Mouse (Mus musculus) G1E (cell line): ENCODE results near the gene Gm26566. TPM values are rescaled to one million over a fixed set of nuclear protein-coding genes. Genes with fewer than 3 reads are reported as not detected.

Source experiments
- ATAC-seq: 2 replicates; pipeline ENCODE4 v1.8.0; 2016; ENCODE audit warnings: mild to moderate bottlenecking; ENCODE audit not compliant: insufficient number of reproducible peaks, poor library complexity, low FRiP score, severe bottlenecking; ENCODE audit errors: extremely low read depth
- DNase-seq: peaks from one replicate; pipeline ENCODE4 v3.0.0; 2012; ENCODE audit warnings: low spot score
- H3K27me3 ChIP-seq: 2 replicates; pipeline ENCODE4 v1.6.1; 2012; ENCODE audit warnings: mild to moderate bottlenecking, low read length, inconsistent platforms; ENCODE audit not compliant: insufficient read depth
- H3K36me3 ChIP-seq: replicated peaks from 2 replicates; pipeline ENCODE3; 2012; ENCODE audit warnings: mild to moderate bottlenecking, inconsistent platforms
- H3K4me1 ChIP-seq: 2 replicates; pipeline ENCODE4 v1.6.1; 2012; ENCODE audit warnings: low read depth, low read length, inconsistent platforms, mixed read lengths; ENCODE audit not compliant: insufficient read depth
- H3K4me3 ChIP-seq: 2 replicates; pipeline ENCODE4 v1.5.1; 2012; ENCODE audit warnings: low read depth, mild to moderate bottlenecking, inconsistent platforms, low read length, moderate library complexity, mixed read lengths
- H3K9me3 ChIP-seq: replicated peaks from 2 replicates; pipeline ENCODE4 v1.6.1; 2012; ENCODE audit warnings: inconsistent platforms
- CTCF ChIP-seq: IDR thresholded peaks from 2 replicates; pipeline ENCODE4 v1.5.1; 2012; ENCODE audit warnings: low read depth, low read length, inconsistent platforms, mixed read lengths
- GATA1 ChIP-seq: IDR thresholded peaks from 2 replicates; pipeline ENCODE4 v1.6.1; 2012; ENCODE audit warnings: borderline replicate concordance, low read length, inconsistent platforms, mixed read lengths
- GATA2 ChIP-seq: IDR thresholded peaks from 2 replicates; pipeline ENCODE4 v1.6.1; 2012; ENCODE audit warnings: low read depth, low read length, inconsistent platforms, borderline replicate concordance
- POLR2AphosphoS5 ChIP-seq: IDR thresholded peaks from 2 replicates; pipeline ENCODE4 v1.6.1; 2012; ENCODE audit warnings: low read depth, low read length, inconsistent platforms; ENCODE audit not compliant: insufficient replicate concordance
- TAL1 ChIP-seq: conservative IDR thresholded peaks from 2 replicates; pipeline ENCODE4 v1.6.1; 2012; ENCODE audit warnings: low read depth, low read length, inconsistent platforms, mixed read lengths
- polyA plus RNA-seq: library from polyadenylated mRNA; stranded (reverse); fragments of >175 nt; gene quantifications from 2 replicates; pipeline ENCODE4 v1.2.3, GENCODE M21; 2012
- total RNA-seq, 2 experiments: library from RNA; stranded (forward) in 1 of 2; stranded (reverse) in 1 of 2; fragments of 200-1000 nt in 1 of 2; fragments of >200 nt in 1 of 2; fragmentation: Nextera tagmentation in 1 of 2; gene quantifications; 2 replicates each; pipeline ENCODE4 v1.2.3; 2014 to 2017

The Gm26566 gene
- total RNA-seq (2014; fragmentation: Nextera tagmentation) (not detected in 2 replicates), total RNA-seq (2017) (0.33 and 0.46 TPM in 2 replicates), polyA plus RNA-seq (0.08 and 0.22 TPM in 2 replicates)

DNA sequence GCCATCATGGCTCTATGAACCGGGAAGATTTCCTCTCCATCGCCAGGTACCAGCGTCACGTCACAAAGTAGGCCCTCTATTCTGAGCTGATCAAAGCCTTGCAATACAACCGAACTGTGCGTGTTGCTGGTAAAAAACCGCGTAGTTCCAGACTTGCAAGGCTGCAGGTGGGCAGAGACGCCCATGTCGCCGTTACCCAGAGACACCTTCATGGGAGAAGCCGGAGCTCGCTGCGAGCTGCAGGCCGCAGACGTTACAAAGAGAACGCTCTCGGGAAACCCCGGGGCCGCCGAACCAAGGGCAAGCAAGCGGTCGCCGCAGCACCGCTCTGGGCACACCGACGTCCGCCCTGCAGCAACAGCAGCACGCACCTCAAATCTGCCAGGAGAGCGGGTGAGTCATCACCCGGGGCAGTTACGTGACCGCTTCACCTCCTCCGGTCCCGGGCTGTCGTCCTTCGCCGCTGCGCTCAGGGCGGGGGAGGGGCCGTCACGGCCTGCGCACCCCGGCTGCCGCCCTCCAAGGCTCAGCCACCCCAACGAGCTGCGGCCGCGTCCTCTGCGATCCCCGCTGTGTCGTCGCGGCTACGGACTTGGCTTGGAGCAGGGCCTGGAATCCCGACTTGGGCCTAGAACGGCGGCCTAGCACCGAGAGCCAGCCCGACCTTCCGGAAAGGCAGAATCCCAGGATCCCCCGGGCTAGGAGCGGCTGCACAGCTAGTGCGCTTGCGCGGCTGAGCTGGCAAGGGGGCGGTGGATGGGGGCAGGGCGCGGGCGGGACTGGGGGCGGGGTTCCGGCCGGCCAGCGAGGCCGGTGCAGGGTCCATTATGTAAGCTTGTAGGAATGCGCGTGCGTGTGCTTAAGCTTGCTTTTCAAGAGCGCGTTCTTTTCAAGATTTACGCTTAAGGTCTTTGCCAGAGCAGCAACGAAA is at the start of gene Gm26566, which contains the start of gene Klhl9:
Gene Gm26566, plus strand, starts transcription at position 15 of the 931 bp plus-strand sequence.
Gene Klhl9, minus strand, starts transcription at position 675 of the 931 bp plus-strand sequence.
- H3K36me3 ChIP-seq, result peaks cover 23% of the 10 kb centered on the region
- peak; percentile 73 for ATAC-seq
- peaks cover 29% of the 10 kb centered on the region for H3K4me1 ChIP-seq
- TF ChIP-seq TAL1 (no peak), POLR2AphosphoS5 (no peak), GATA1 (no peak), CTCF (no peak), GATA2 (no peak)
- peak within 1 kb of the TSS; percentile 97 for H3K4me3 ChIP-seq
- peak; percentile 95 for DNase-seq
- no peaks in the 10 kb centered on the region for H3K9me3 ChIP-seq
- no peaks in the 10 kb centered on the region for H3K27me3 ChIP-seq

DNA sequence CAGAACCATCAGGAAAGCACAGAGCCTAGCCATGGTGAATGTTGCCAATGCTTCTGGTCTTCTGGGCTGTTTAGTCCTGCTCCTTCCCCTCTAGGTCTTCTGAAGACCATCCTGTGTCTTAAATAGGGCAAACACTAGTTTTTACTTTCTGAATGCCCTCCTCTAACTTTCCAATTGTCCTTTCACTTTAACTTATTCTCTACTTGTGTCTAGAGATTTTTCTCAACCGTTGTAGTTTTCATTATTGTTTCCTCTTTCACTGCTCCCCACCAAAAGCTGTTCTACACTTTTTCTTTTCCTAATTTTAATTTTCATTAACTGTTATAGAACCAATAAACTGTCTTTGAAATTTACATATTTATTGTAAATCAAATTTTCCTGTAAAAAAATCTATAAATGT is 44.8 kb upstream of the Gm26566 start, which contains the start of gene Ifna16:
Gene Ifna16, minus strand, starts transcription at position 101 of the 400 bp plus-strand sequence.
- Histone ChIP-seq H3K9me3 (no peaks in the 10 kb centered on the region), H3K27me3 (no peaks in the 10 kb centered on the region), H3K36me3 (no peaks in the 10 kb centered on the region), H3K4me1 (no peaks in the 10 kb centered on the region), H3K4me3 (no peak within 1 kb of the TSS)
- ATAC-seq (no peak), DNase-seq (no peak)
- TF ChIP-seq POLR2AphosphoS5, result no peak
- no peak for TF ChIP-seq TAL1

DNA sequence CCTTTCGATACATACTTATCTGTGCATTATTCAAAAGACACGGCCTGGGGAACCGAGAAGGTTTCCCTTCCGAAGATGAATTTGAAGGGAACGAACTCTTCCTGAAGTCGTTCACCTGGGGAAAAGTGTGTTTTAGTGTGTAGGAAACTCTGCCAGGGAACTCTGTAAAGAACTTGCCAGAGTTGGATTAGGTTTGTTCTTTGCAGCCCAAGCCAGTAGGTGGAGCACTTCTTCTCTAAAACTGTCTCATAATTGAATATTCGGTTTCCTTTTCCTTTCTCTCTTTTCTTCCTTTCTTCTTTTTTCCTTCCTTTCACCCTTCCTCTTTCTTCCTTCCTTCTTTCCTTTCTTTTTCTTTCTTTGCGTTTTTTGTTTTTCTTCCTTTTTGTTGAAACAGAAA is 41.2 kb upstream of the Gm26566 start:
- DNase-seq (no peak), ATAC-seq (no peak)
- TF ChIP-seq CTCF, result no peak
- TF ChIP-seq TAL1, result no peak
- no peak for TF ChIP-seq GATA1
- no peak for TF ChIP-seq POLR2AphosphoS5
- TF ChIP-seq GATA2, result no peak
- H3K4me3 ChIP-seq, result no peak overlapping the region
- no peaks in the 10 kb centered on the region for H3K4me1 ChIP-seq
- no peaks in the 10 kb centered on the region for H3K36me3 ChIP-seq
- H3K27me3 ChIP-seq, result no peaks in the 10 kb centered on the region
- no peaks in the 10 kb centered on the region for H3K9me3 ChIP-seq

DNA sequence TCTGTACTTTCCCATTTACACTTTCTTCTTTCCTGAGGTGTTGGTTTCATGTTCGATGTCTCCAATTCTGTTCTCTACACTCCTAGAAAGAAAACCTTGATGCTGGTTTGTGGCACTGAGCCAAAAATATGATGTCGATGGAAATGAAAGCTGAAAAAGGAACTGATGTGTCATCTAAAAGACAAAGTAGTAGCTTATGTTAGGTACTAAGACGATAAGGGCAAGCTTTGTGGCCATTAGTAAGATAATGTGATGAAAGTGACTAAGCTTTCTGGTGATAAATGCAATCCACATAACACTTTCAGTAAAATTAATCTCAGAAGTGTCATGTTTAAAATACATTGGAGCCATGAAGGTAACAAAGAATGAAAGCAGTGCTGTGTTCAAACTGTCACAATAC is 40.3 kb upstream of the Gm26566 start:
- H3K4me1 ChIP-seq, result no peaks in the 10 kb centered on the region
- H3K4me3 ChIP-seq, result no peak overlapping the region
- H3K9me3 ChIP-seq, result no peaks in the 10 kb centered on the region
- no peaks in the 10 kb centered on the region; the same call in 1 of the 2 replicates for H3K27me3 ChIP-seq
- TF ChIP-seq POLR2AphosphoS5 (no peak), CTCF (no peak), TAL1 (no peak), GATA1 (no peak), GATA2 (no peak)
- H3K36me3 ChIP-seq, result no peaks in the 10 kb centered on the region
- no peak for ATAC-seq
- DNase-seq, result no peak

DNA sequence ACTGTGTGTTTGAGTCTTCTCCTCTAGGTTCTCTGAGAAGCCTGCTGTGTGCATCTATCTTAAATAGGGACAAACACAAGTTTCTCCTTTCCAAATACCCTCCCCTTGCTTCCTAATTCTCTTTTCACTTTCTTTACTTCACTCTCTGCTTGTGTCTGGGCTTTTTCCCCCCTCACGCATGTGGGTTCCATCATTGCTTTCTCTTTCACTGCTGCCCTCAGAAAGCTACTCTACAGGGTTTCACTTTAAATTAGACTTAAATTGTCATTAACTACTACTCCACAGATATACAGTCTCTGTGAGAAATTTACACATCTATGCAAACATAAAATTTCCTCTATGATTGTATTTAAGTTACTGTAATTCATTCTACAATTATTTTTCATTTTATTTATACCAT is 37.8 kb upstream of the Gm26566 start, which contains the start of gene Ifna2:
Gene Ifna2, minus strand, starts transcription at position 101 of the 400 bp plus-strand sequence.
- H3K36me3 ChIP-seq, result no peaks in the 10 kb centered on the region
- no peak within 1 kb of the TSS for H3K4me3 ChIP-seq
- ATAC-seq (no peak), DNase-seq (no peak)
- no peaks in the 10 kb centered on the region; the same call in 1 of the 2 replicates for H3K27me3 ChIP-seq
- no peak for TF ChIP-seq GATA2
- no peak for TF ChIP-seq CTCF
- no peak for TF ChIP-seq TAL1
- no peak for TF ChIP-seq POLR2AphosphoS5
- no peak for TF ChIP-seq GATA1
- H3K9me3 ChIP-seq, result no peaks in the 10 kb centered on the region
- no peaks in the 10 kb centered on the region for H3K4me1 ChIP-seq

DNA sequence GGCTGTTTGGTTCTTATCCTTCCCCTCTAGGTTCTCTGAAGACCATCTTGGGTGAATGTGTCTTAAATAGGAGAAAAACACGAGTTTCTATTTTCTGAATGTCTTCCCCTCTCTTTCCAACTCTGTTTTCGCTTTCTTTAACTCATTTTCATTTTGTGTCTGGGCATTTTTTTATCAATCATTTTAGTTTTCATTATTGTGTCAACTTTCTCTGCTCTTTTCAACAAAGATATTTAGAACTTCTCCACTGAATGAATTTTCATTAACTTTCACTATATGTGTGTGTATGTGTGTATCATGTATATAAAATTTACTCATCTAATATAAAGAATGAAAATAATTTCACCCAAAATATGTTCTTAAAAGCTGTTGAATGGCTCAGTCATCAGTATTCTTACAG is 30.3 kb upstream of the Gm26566 start, which contains the start of gene Ifnab:
Gene Ifnab, minus strand, starts transcription at position 101 of the 400 bp plus-strand sequence.
- H3K4me3 ChIP-seq, result no peak within 1 kb of the TSS
- H3K4me1 ChIP-seq, result no peaks in the 10 kb centered on the region
- ATAC-seq (no peak), DNase-seq (no peak)
- H3K27me3 ChIP-seq, result no peaks in the 10 kb centered on the region
- no peak for TF ChIP-seq TAL1
- TF ChIP-seq GATA2, result no peak
- no peak for TF ChIP-seq CTCF
- TF ChIP-seq GATA1, result no peak
- no peak for TF ChIP-seq POLR2AphosphoS5
- no peaks in the 10 kb centered on the region for H3K36me3 ChIP-seq
- H3K9me3 ChIP-seq, result no peaks in the 10 kb centered on the region
